Mouse (Mus musculus) neural tube, embryonic 15.5 days (tissue): Measurements from ENCODE around the gene Itfg2. TPM values are rescaled to one million over a fixed set of nuclear protein-coding genes. Genes with fewer than 3 reads are reported as not detected.

Source experiments
- ATAC-seq: fragments of 200-750 bp; cut with Nextera tagmentation; 2 replicates; pipeline ENCODE4 v1.8.0; 2017; ENCODE audit warnings: mild to moderate bottlenecking, moderate TSS enrichment, moderate library complexity; ENCODE audit not compliant: low FRiP score
- H3K27ac ChIP-seq: fragments of 300-500 bp; sonication (generic); replicated peaks from 2 replicates; pipeline ENCODE4 v1.5.1; 2015; ENCODE audit warnings: mild to moderate bottlenecking, inconsistent platforms
- H3K27me3 ChIP-seq: fragments of 300-500 bp; sonication (generic); replicated peaks from 2 replicates; pipeline ENCODE4 v1.6.1; 2015; ENCODE audit warnings: inconsistent platforms
- H3K36me3 ChIP-seq: fragments of 300-500 bp; sonication (generic); 2 replicates; pipeline ENCODE4 v1.6.1; 2015; ENCODE audit warnings: inconsistent platforms
- H3K4me1 ChIP-seq: fragments of 300-500 bp; sonication (generic); 2 replicates; pipeline ENCODE4 v1.6.1; 2015; ENCODE audit warnings: inconsistent platforms
- H3K4me2 ChIP-seq: fragments of 300-500 bp; sonication (generic); 2 replicates; pipeline ENCODE4 v1.6.1; 2015; ENCODE audit warnings: inconsistent platforms, mild to moderate bottlenecking, moderate library complexity
- H3K4me3 ChIP-seq: fragments of 300-500 bp; sonication (generic); replicated peaks from 2 replicates; pipeline ENCODE4 v1.5.1; 2015; ENCODE audit warnings: mild to moderate bottlenecking, inconsistent platforms
- H3K9ac ChIP-seq: fragments of 300-500 bp; sonication (generic); replicated peaks from 2 replicates; pipeline ENCODE4 v1.6.1; 2015; ENCODE audit warnings: mild to moderate bottlenecking, inconsistent platforms
- H3K9me3 ChIP-seq: fragments of 300-500 bp; sonication (generic); replicated peaks from 2 replicates; pipeline ENCODE4 v1.6.1; 2016; ENCODE audit warnings: inconsistent platforms
- WGBS: fragments of 180-500 bp; shearing (Covaris S2); methylation state at CpG from one replicate; pipeline ENCODE4 v1.1.7; 2015; ENCODE audit warnings: mixed read lengths; 5-methylcytosine and 5-hydroxymethylcytosine counted together
- polyA plus RNA-seq: library from polyadenylated mRNA; unstranded; fragments of >200 nt; fragmentation: Nextera tagmentation; extraction: Ambion mirVana; gene quantifications from 2 replicates; pipeline ENCODE4 v1.2.1, GENCODE M21; 2015

Itfg2 gene
- 44.0 and 46.5 TPM in 2 replicates for polyA plus RNA-seq

- H3K4me1 ChIP-seq = peaks cover 6% of the 10 kb centered on the region; the same call in 1 of the 2 replicates
- H3K4me3 ChIP-seq = peak within 1 kb of the TSS; percentile 63
- H3K36me3 ChIP-seq = peaks cover 18% of the 10 kb centered on the region
- peak within 1 kb of the TSS; percentile 64 for H3K4me2 ChIP-seq
- peak within 1 kb of the TSS; percentile 100 for H3K27ac ChIP-seq
- H3K9me3 ChIP-seq = no peaks in the 10 kb centered on the region
- WGBS = under 1% methylated on average over 42 of the region's 42 CpGs
- no peaks in the 10 kb centered on the region for H3K27me3 ChIP-seq
- ATAC-seq = peak; percentile 96
- H3K9ac ChIP-seq = peak within 1 kb of the TSS; percentile 76
Observed at GRCm38 (mm10) chr6:128424269-128425019, at the start of gene Itfg2. TSS of gene Itfg2 (minus strand) at chr6:128424931.

- H3K4me2 ChIP-seq = no peak overlapping the region
- H3K27me3 ChIP-seq = no peaks in the 10 kb centered on the region
- H3K9ac ChIP-seq = no peak overlapping the region
- WGBS = 94% methylated on average over 6 of the region's 6 CpGs
- H3K4me1 ChIP-seq = no peaks in the 10 kb centered on the region
- H3K36me3 ChIP-seq = no peaks in the 10 kb centered on the region
- no peaks in the 10 kb centered on the region for H3K9me3 ChIP-seq
- no peak for ATAC-seq
- H3K27ac ChIP-seq = no peak overlapping the region
- no peak overlapping the region for H3K4me3 ChIP-seq
Observed at GRCm38 (mm10) chr6:128474112-128474511, 49.4 kb upstream of the Itfg2 start.

GRCm38 (mm10) chr6:128469451-128469850, 44.7 kb upstream of the Itfg2 start:
- Histone ChIP-seq H3K9ac (no peak overlapping the region), H3K4me1 (no peaks in the 10 kb centered on the region), H3K9me3 (no peaks in the 10 kb centered on the region), H3K27me3 (no peaks in the 10 kb centered on the region), H3K4me2 (no peak overlapping the region), H3K4me3 (no peak overlapping the region), H3K27ac (no peak overlapping the region), H3K36me3 (no peaks in the 10 kb centered on the region)
- no peak for ATAC-seq
- 7% methylated on average over 8 of the region's 12 CpGs for WGBS

- no peak for ATAC-seq
- no peaks in the 10 kb centered on the region for H3K9me3 ChIP-seq
- 53% methylated on average over 2 of the region's 2 CpGs for WGBS
- H3K4me3 ChIP-seq = no peak overlapping the region
- H3K9ac ChIP-seq = no peak overlapping the region
- no peak overlapping the region for H3K4me2 ChIP-seq
- no peaks in the 10 kb centered on the region for H3K27me3 ChIP-seq
- no peak overlapping the region for H3K27ac ChIP-seq
- no peaks in the 10 kb centered on the region for H3K4me1 ChIP-seq
- no peaks in the 10 kb centered on the region for H3K36me3 ChIP-seq
Observed at GRCm38 (mm10) chr6:128467298-128467697, 42.6 kb upstream of the Itfg2 start.

GRCm38 (mm10) chr6:128466563-128466962, 41.8 kb upstream of the Itfg2 start:
- H3K9ac ChIP-seq = no peak overlapping the region
- H3K27ac ChIP-seq = no peak overlapping the region
- ATAC-seq = no peak
- H3K4me1 ChIP-seq = no peaks in the 10 kb centered on the region
- WGBS = 61% methylated on average over 3 of the region's 3 CpGs
- H3K27me3 ChIP-seq = no peaks in the 10 kb centered on the region
- no peaks in the 10 kb centered on the region for H3K36me3 ChIP-seq
- no peaks in the 10 kb centered on the region for H3K9me3 ChIP-seq
- no peak overlapping the region for H3K4me3 ChIP-seq
- no peak overlapping the region for H3K4me2 ChIP-seq

- 43% methylated on average over 7 of the region's 7 CpGs for WGBS
- Histone ChIP-seq H3K4me3 (no peak overlapping the region), H3K27ac (no peak overlapping the region), H3K4me2 (no peak overlapping the region), H3K4me1 (no peaks in the 10 kb centered on the region), H3K36me3 (no peaks in the 10 kb centered on the region), H3K9me3 (no peaks in the 10 kb centered on the region), H3K27me3 (no peaks in the 10 kb centered on the region), H3K9ac (no peak overlapping the region)
- no peak for ATAC-seq
Observed at GRCm38 (mm10) chr6:128466043-128466442, 41.3 kb upstream of the Itfg2 start.

GRCm38 (mm10) chr6:128464996-128465395, 40.3 kb upstream of the Itfg2 start:
- no peaks in the 10 kb centered on the region for H3K36me3 ChIP-seq
- H3K27me3 ChIP-seq = no peaks in the 10 kb centered on the region
- H3K4me1 ChIP-seq = no peaks in the 10 kb centered on the region
- no peak overlapping the region for H3K4me3 ChIP-seq
- no peak for ATAC-seq
- H3K27ac ChIP-seq = no peak overlapping the region
- H3K9ac ChIP-seq = no peak overlapping the region
- no peak overlapping the region for H3K4me2 ChIP-seq
- 86% methylated on average over 4 of the region's 4 CpGs for WGBS
- H3K9me3 ChIP-seq = no peaks in the 10 kb centered on the region

- no peaks in the 10 kb centered on the region for H3K36me3 ChIP-seq
- no peaks in the 10 kb centered on the region for H3K9me3 ChIP-seq
- H3K4me1 ChIP-seq = no peaks in the 10 kb centered on the region
- H3K4me2 ChIP-seq = no peak overlapping the region
- H3K27ac ChIP-seq = no peak overlapping the region
- no peak for ATAC-seq
- no peak overlapping the region for H3K9ac ChIP-seq
- no peaks in the 10 kb centered on the region for H3K27me3 ChIP-seq
- H3K4me3 ChIP-seq = no peak overlapping the region
Observed at GRCm38 (mm10) chr6:128461606-128462005, 36.9 kb upstream of the Itfg2 start.

- Histone ChIP-seq H3K9ac (no peak overlapping the region), H3K36me3 (no peaks in the 10 kb centered on the region), H3K4me3 (no peak overlapping the region), H3K4me1 (no peaks in the 10 kb centered on the region), H3K27ac (no peak overlapping the region), H3K27me3 (no peaks in the 10 kb centered on the region), H3K4me2 (no peak overlapping the region), H3K9me3 (no peaks in the 10 kb centered on the region)
- 80% methylated on average over 14 of the region's 14 CpGs for WGBS
- ATAC-seq = no peak
Observed at GRCm38 (mm10) chr6:128460729-128461503, 36.2 kb upstream of the Itfg2 start.

GRCm38 (mm10) chr6:128460321-128460720, 35.6 kb upstream of the Itfg2 start:
- Histone ChIP-seq H3K36me3 (no peaks in the 10 kb centered on the region), H3K4me2 (no peak overlapping the region), H3K9me3 (no peaks in the 10 kb centered on the region), H3K9ac (no peak overlapping the region), H3K4me3 (no peak overlapping the region), H3K4me1 (no peaks in the 10 kb centered on the region), H3K27me3 (no peaks in the 10 kb centered on the region), H3K27ac (no peak overlapping the region)
- no peak for ATAC-seq
- 47% methylated on average over 2 of the region's 2 CpGs for WGBS

- Histone ChIP-seq H3K9me3 (no peaks in the 10 kb centered on the region), H3K4me3 (no peak overlapping the region), H3K36me3 (no peaks in the 10 kb centered on the region), H3K4me1 (no peaks in the 10 kb centered on the region), H3K9ac (no peak overlapping the region), H3K27me3 (no peaks in the 10 kb centered on the region), H3K27ac (no peak overlapping the region), H3K4me2 (no peak overlapping the region)
- ATAC-seq = no peak
- WGBS = 89% methylated on average over 5 of the region's 5 CpGs
Observed at GRCm38 (mm10) chr6:128457186-128457585, 32.5 kb upstream of the Itfg2 start.
